Mouse (Mus musculus): Measurements from ENCODE around the gene Pitpnm1. TPM values are rescaled to one million over a fixed set of nuclear protein-coding genes. Genes with fewer than 3 reads are reported as not detected.
"Not testable (repeated sequence)": the region's sequence is repeated elsewhere in the genome, so short reads cannot be mapped to it uniquely, and the experiment has no call there.

Gene Pitpnm1
- polyA plus RNA-seq, 1 experiment from 2014 or later: 22.2 TPM

DNA sequence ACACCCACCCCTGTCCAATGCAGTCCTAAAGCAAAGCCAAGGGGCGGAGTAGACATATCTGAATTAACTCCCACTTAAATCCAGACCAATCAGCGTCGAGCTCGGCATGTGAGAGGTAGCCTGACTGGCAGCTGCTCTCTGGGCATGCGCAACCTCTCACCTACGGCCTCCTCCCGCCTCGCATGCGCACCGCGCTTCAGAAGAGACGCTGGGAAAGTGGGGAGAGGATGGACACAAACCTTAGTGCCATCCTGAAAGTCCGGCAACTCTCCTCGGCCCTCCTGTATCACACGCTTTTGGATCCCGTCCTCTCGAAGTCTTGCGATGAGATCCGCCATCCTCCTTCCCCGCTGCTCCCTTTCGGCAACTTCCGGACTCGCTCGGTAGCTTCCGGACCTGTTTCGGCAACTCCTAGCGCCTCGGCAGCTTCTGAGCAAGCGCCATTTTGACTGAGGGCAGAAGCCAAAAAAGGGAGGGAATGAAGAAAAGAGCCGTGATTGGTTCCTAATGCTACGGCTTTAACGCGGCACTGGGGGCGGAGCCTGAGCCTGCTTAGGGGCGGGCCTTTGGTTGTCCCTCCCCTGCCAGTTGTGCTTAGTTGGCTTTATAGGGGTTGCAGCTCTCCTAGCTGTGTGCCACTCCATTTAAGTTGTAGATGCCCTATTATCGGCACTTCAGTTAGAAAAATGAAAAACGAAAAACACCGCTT is 21.5 kb downstream of the Pitpnm1 start:
- Histone ChIP-seq H3K9ac (replicated peaks; ENCODE audit: low read length) (peak overlapping the region; percentile 66), H3K4me1 (ENCODE audit: insufficient read depth, low read length) (peaks cover 20% of the 10 kb centered on the region), H3K9me3 (ENCODE audit: low read length) (no peaks in the 10 kb centered on the region), H3K27ac (ENCODE audit: low read length) (peak overlapping the region; percentile 80), H3K4me2 (replicated peaks; ENCODE audit: low read depth, low read length) (peak overlapping the region; percentile 61), H3K36me3 (ENCODE audit: insufficient read depth, low read length) (peaks cover 7% of the 10 kb centered on the region; the same call in 1 of the 2 replicates), H3K27me3 (ENCODE audit: insufficient read depth, low read length) (no peaks in the 10 kb centered on the region), H3K4me3 (ENCODE audit: low read length) (peak overlapping the region; percentile 56)
- ATAC-seq (ENCODE audit: low FRiP score, low TSS enrichment): peak; percentile 64
- WGBS: 2% methylated on average over 38 of the region's 38 CpGs

DNA sequence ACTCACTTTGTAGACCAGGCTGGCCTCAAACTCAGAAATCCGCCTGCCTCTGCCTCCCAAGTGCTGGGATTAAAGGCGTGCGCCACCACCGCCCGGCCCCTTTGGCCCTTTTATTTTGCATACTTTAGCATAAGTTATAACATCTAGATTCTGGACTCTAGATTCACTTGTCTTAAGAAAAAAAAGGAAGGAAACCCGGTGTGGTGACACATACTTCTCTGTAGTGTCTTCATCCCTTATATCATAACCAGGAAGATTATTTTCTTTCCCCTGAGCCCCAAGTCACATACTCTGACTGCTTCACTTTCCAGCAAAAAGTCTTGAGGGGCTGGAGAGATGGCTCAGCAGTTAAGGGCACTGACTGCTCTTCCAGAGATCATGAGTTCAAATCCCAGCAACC is 22.1 kb downstream of the Pitpnm1 start:
- not testable (repeated sequence) for H3K9me3 ChIP-seq (ENCODE audit: low read length); ATAC-seq (ENCODE audit: low FRiP score, low TSS enrichment); H3K27me3 ChIP-seq (ENCODE audit: insufficient read depth, low read length); H3K27ac ChIP-seq (ENCODE audit: low read length); H3K36me3 ChIP-seq (ENCODE audit: insufficient read depth, low read length); H3K4me3 ChIP-seq (ENCODE audit: low read length)
- 58% methylated on average over 6 of the region's 6 CpGs for WGBS
- 0 out of 2 replicates have a peak overlapping the region, but pooled peaks have one; percentile 18 for H3K9ac ChIP-seq (replicated peaks; ENCODE audit: low read length)
- H3K4me2 ChIP-seq (replicated peaks; ENCODE audit: low read depth, low read length): 0 out of 2 replicates have a peak overlapping the region, but pooled peaks have one; percentile 22
- H3K4me1 ChIP-seq (ENCODE audit: insufficient read depth, low read length): peaks cover 26% of the 10 kb centered on the region

GRCm38 (mm10) chr19:4122411-4123370 is 22.9 kb downstream of the Pitpnm1 start:
- Histone ChIP-seq H3K4me2 (replicated peaks; ENCODE audit: low read depth, low read length) (no peak overlapping the region), H3K27ac (ENCODE audit: low read length) (no peak overlapping the region), H3K27me3 (ENCODE audit: insufficient read depth, low read length) (no peaks in the 10 kb centered on the region), H3K9ac (replicated peaks; ENCODE audit: low read length) (no peak overlapping the region), H3K4me3 (ENCODE audit: low read length) (no peak overlapping the region), H3K9me3 (ENCODE audit: low read length) (no peaks in the 10 kb centered on the region), H3K4me1 (ENCODE audit: insufficient read depth, low read length) (peaks cover 32% of the 10 kb centered on the region), H3K36me3 (ENCODE audit: insufficient read depth, low read length) (peaks cover 4% of the 10 kb centered on the region; the same call in 1 of the 2 replicates)
- ATAC-seq (ENCODE audit: low FRiP score, low TSS enrichment): no peak
- 85% methylated on average over 7 of the region's 7 CpGs for WGBS

DNA sequence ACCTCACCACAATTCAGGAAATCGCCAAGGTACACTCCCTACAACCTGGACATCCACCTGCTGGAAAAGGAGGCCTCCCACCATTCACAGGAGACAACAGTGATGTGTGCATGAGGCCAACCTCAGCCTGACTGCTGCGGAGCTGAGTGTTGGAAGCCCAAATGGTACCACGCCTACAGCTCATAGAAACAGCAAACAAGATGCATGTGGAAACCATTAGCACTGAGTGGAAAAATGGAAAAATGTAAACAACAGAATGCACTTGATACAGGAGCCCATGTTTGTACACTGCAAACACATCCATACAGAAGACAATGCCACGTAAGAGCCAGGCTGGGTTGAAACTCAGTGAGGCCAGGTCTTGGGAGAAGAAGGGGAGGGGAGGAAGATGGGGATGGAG is 24.6 kb downstream of the Pitpnm1 start:
- Histone ChIP-seq H3K27ac (ENCODE audit: low read length) (no peak overlapping the region), H3K4me1 (ENCODE audit: insufficient read depth, low read length) (peaks cover 32% of the 10 kb centered on the region), H3K4me3 (ENCODE audit: low read length) (no peak overlapping the region), H3K9me3 (ENCODE audit: low read length) (no peaks in the 10 kb centered on the region), H3K9ac (replicated peaks; ENCODE audit: low read length) (no peak overlapping the region), H3K4me2 (replicated peaks; ENCODE audit: low read depth, low read length) (no peak overlapping the region), H3K36me3 (ENCODE audit: insufficient read depth, low read length) (peaks cover 14% of the 10 kb centered on the region), H3K27me3 (ENCODE audit: insufficient read depth, low read length) (no peaks in the 10 kb centered on the region)
- ATAC-seq (ENCODE audit: low FRiP score, low TSS enrichment): no peak
- 68% methylated on average over 4 of the region's 4 CpGs for WGBS

GRCm38 (mm10) chr19:4125268-4125667 is 25.5 kb downstream of the Pitpnm1 start:
- not testable (repeated sequence) for H3K27me3 ChIP-seq (ENCODE audit: insufficient read depth, low read length); H3K9me3 ChIP-seq (ENCODE audit: low read length)
- peak; percentile 33 for ATAC-seq (ENCODE audit: low FRiP score, low TSS enrichment)
- Histone ChIP-seq H3K4me3 (ENCODE audit: low read length) (peak overlapping the region; percentile 70), H3K27ac (ENCODE audit: low read length) (0 out of 2 replicates have a peak overlapping the region, but pooled peaks have one; percentile 52), H3K36me3 (ENCODE audit: insufficient read depth, low read length) (peaks cover 15% of the 10 kb centered on the region), H3K4me2 (replicated peaks; ENCODE audit: low read depth, low read length) (peak overlapping the region; percentile 62), H3K9ac (replicated peaks; ENCODE audit: low read length) (peak overlapping the region; percentile 52; the same call in 1 of the 2 replicates), H3K4me1 (ENCODE audit: insufficient read depth, low read length) (peaks cover 28% of the 10 kb centered on the region)
- 12% methylated on average over 2 of the region's 4 CpGs for WGBS

DNA sequence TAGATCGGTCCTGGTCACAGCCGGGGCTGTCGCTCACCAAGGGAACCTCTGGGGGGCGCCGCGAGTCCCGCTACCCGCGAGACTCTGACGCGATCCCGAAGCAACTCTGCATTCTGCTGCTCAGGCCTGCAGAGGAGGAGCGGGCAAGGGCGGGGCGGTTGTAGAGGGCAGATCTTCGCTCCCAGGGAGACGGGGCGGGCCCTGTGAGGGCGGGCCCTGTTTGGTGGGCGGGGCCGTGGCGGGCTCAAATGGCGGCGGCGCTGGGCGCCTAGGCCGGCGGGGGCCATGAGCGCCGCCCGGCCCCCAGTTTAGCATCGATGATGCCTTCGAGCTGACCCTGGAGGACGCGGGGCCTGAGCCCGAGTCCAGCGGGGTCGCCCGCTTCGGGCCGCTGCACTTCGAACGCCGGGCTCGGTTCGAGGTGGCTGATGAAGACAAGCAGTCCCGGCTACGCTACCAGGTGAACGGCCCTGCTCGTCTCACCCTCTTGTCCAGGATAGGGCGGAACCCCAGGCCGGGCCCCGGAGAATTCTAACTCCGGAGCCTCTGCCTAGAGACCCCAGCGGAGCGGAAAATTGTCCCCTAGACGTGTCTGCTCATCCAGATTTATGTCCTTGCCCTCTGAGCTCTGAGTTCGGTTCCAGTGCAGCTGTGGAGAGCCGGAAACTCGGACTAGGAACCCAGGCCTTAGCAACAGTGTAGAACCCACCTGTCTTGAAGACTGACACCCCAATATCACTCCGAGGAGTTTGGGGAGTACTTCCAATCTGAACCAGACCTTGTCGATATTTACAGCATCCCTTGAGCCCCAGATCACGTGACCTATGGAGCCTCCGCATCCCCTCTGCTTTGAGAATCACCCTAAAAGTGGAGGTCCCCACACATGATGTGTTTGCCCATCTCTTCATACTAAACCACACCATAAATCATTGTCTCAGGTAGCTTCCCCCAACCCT is 26.2 kb downstream of the Pitpnm1 start, which contains the start of gene Aip:
Aip (minus strand) TSS at position 118 of the 956 bp plus-strand sequence.
- Histone ChIP-seq H3K27ac (ENCODE audit: low read length) (peak within 1 kb of the TSS; percentile 57), H3K4me2 (replicated peaks; ENCODE audit: low read depth, low read length) (peak within 1 kb of the TSS; percentile 62), H3K36me3 (ENCODE audit: insufficient read depth, low read length) (peaks cover 16% of the 10 kb centered on the region), H3K4me3 (ENCODE audit: low read length) (peak within 1 kb of the TSS; percentile 70), H3K27me3 (ENCODE audit: insufficient read depth, low read length) (no peaks in the 10 kb centered on the region), H3K9ac (replicated peaks; ENCODE audit: low read length) (peak within 1 kb of the TSS; percentile 87), H3K9me3 (ENCODE audit: low read length) (no peaks in the 10 kb centered on the region), H3K4me1 (ENCODE audit: insufficient read depth, low read length) (peaks cover 20% of the 10 kb centered on the region)
- under 1% methylated on average over 58 of the region's 64 CpGs for WGBS
- ATAC-seq (ENCODE audit: low FRiP score, low TSS enrichment): peak; percentile 96

- no peak for ATAC-seq (ENCODE audit: low FRiP score, low TSS enrichment)
- Histone ChIP-seq H3K36me3 (ENCODE audit: insufficient read depth, low read length) (peaks cover 24% of the 10 kb centered on the region), H3K27ac (ENCODE audit: low read length) (no peak overlapping the region), H3K4me3 (ENCODE audit: low read length) (peak overlapping the region; percentile 70), H3K27me3 (ENCODE audit: insufficient read depth, low read length) (no peaks in the 10 kb centered on the region), H3K4me1 (ENCODE audit: insufficient read depth, low read length) (peaks cover 20% of the 10 kb centered on the region), H3K9ac (replicated peaks; ENCODE audit: low read length) (peak overlapping the region; percentile 87), H3K9me3 (ENCODE audit: low read length) (no peaks in the 10 kb centered on the region), H3K4me2 (replicated peaks; ENCODE audit: low read depth, low read length) (peak overlapping the region; percentile 62)
- 35% methylated on average over 7 of the region's 7 CpGs for WGBS
These were observed 27.1 kb downstream of the Pitpnm1 start for GRCm38 (mm10) chr19:4126759-4127495.

GRCm38 (mm10) chr19:4129462-4129861 is 29.7 kb downstream of the Pitpnm1 start:
- Histone ChIP-seq H3K4me2 (replicated peaks; ENCODE audit: low read depth, low read length) (no peak overlapping the region), H3K9ac (replicated peaks; ENCODE audit: low read length) (no peak overlapping the region), H3K4me3 (ENCODE audit: low read length) (no peak overlapping the region), H3K4me1 (ENCODE audit: insufficient read depth, low read length) (peaks cover 20% of the 10 kb centered on the region), H3K9me3 (ENCODE audit: low read length) (no peaks in the 10 kb centered on the region), H3K36me3 (ENCODE audit: insufficient read depth, low read length) (peaks cover 34% of the 10 kb centered on the region), H3K27me3 (ENCODE audit: insufficient read depth, low read length) (no peaks in the 10 kb centered on the region), H3K27ac (ENCODE audit: low read length) (no peak overlapping the region)
- no peak for ATAC-seq (ENCODE audit: low FRiP score, low TSS enrichment)
- WGBS: 92% methylated on average over 7 of the region's 7 CpGs

Measured in kidney, embryonic 16.5 days (tissue).